Comparison of ENCODE assay signal across 7 mouse cellular contexts in the genomic region with DNA sequence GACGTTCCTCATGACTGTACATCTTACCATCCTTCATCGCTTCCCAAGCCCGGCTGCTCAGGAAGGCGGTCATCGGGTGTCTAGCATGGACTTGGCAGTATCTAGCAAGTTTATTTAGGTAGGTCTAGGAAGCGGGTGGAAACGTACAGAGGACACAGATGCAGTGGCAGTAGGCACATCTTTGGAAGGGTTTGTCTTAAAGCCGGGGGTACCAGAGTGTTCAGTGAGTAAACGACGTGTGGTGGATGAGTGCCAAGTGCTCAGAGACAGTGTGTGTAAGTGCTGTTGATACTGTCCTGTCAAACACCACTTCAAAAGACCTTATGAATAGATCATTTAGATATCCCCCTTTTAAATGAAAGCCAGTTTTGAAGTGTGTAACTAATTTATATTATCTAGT. TPM values are rescaled to one million over a fixed set of nuclear protein-coding genes. Genes with fewer than 3 reads are reported as not detected.
DNase-seq lines count a peak whose midpoint lies in the region; ATAC-seq and TF ChIP-seq lines count a peak whose summit lies in the region.

No protein-coding gene starts in this region.

- H3K27ac ChIP-seq in lung, embryonic 14.5 days (ENCODE audit: low read depth) = no peak overlapping the region
- no peak overlapping the region for H3K27ac ChIP-seq in embryonic fibroblast, embryonic 13.5 days (ENCODE audit: insufficient read depth, low read length)
- H3K27ac ChIP-seq in limb, embryonic 13.5 days = no peak overlapping the region
- H3K27ac ChIP-seq in stomach, embryonic 14.5 days (ENCODE audit: low read length) = no peak overlapping the region

- peak overlapping the region; percentile 79 for H3K4me2 ChIP-seq in lung, embryonic 14.5 days
- peak overlapping the region; percentile 74 for H3K4me2 ChIP-seq in limb, embryonic 13.5 days (replicated peaks)
- peak overlapping the region; percentile 61 for H3K4me2 ChIP-seq in stomach, embryonic 14.5 days (replicated peaks; ENCODE audit: low read depth, low read length)

- peak overlapping the region; percentile 62 for H3K9ac ChIP-seq in lung, embryonic 14.5 days
- H3K9ac ChIP-seq in limb, embryonic 13.5 days = peak overlapping the region; percentile 78
- H3K9ac ChIP-seq in stomach, embryonic 14.5 days (replicated peaks; ENCODE audit: low read depth, low read length) = peak overlapping the region; percentile 45

- TF ChIP-seq CTCF in lung, embryonic 14.5 days (IDR thresholded peaks at IDR 0.05; ENCODE audit: low read depth) = no peak
- TF ChIP-seq CTCF in embryonic fibroblast, embryonic 13.5 days (IDR thresholded peaks at IDR 0.05; ENCODE audit: borderline replicate concordance, insufficient read depth, low read length) = no peak

- no peaks in the 10 kb centered on the region for H3K4me1 ChIP-seq in lung, embryonic 14.5 days (ENCODE audit: insufficient read depth)
- H3K4me1 ChIP-seq in embryonic fibroblast, embryonic 13.5 days (ENCODE audit: control insufficient read depth, insufficient read depth, low read length) = no peaks in the 10 kb centered on the region
- peaks cover 15% of the 10 kb centered on the region for H3K4me1 ChIP-seq in limb, embryonic 13.5 days
- H3K4me1 ChIP-seq in stomach, embryonic 14.5 days (ENCODE audit: control insufficient read depth, insufficient read depth, low read length) = peaks cover 3% of the 10 kb centered on the region; the same call in 1 of the 2 replicates

- peak overlapping the region; percentile 53 for H3K4me3 ChIP-seq in lung, embryonic 14.5 days (ENCODE audit: low read depth, low read length)
- peak overlapping the region; percentile 67 for H3K4me3 ChIP-seq in embryonic fibroblast, embryonic 13.5 days (ENCODE audit: insufficient read depth, low read length)
- H3K4me3 ChIP-seq in limb, embryonic 13.5 days = peak overlapping the region; percentile 67
- H3K4me3 ChIP-seq in stomach, embryonic 14.5 days (ENCODE audit: low read depth, low read length) = peak overlapping the region; percentile 62

- peaks cover 28% of the 10 kb centered on the region for H3K36me3 ChIP-seq in lung, embryonic 14.5 days (ENCODE audit: insufficient read depth)
- peaks cover 40% of the 10 kb centered on the region for H3K36me3 ChIP-seq in limb, embryonic 13.5 days
- peaks cover 25% of the 10 kb centered on the region for H3K36me3 ChIP-seq in stomach, embryonic 14.5 days (ENCODE audit: control insufficient read depth, insufficient read depth, low read length)

- WGBS in lung, embryonic 14.5 days = 14% methylated on average over 10 of the region's 10 CpGs
- 31% methylated on average over 10 of the region's 10 CpGs for WGBS in limb, embryonic 13.5 days
- WGBS in stomach, embryonic 14.5 days = 40% methylated on average over 10 of the region's 10 CpGs

- DNase-seq in lung, embryonic 14.5 days = peak; percentile 82
- no peak for DNase-seq in lung, postnatal 36 days
- no peak for DNase-seq in spleen, adult 18-20 months
- no peak for DNase-seq in thymus, postnatal 4 days

- TF ChIP-seq POLR2A in embryonic fibroblast, embryonic 13.5 days (IDR thresholded peaks at IDR 0.05; ENCODE audit: low read depth, low read length) = 0 out of 2 replicates have a peak, but pooled peaks have one; percentile 9

- ATAC-seq in lung, embryonic 14.5 days (ENCODE audit: insufficient read depth) = peak; percentile 66
- no peak for ATAC-seq in limb, embryonic 13.5 days (ENCODE audit: low FRiP score, low read depth)
- no peak for ATAC-seq in stomach, embryonic 14.5 days (ENCODE audit: insufficient number of reproducible peaks, insufficient read depth, low FRiP score, low read depth)

- H3K27me3 ChIP-seq in lung, embryonic 14.5 days (ENCODE audit: insufficient read depth, low read length) = no peaks in the 10 kb centered on the region
- no peaks in the 10 kb centered on the region for H3K27me3 ChIP-seq in limb, embryonic 13.5 days
- H3K27me3 ChIP-seq in stomach, embryonic 14.5 days (ENCODE audit: control insufficient read depth, insufficient read depth, low read length) = no peaks in the 10 kb centered on the region

- no peaks in the 10 kb centered on the region for H3K9me3 ChIP-seq in lung, embryonic 14.5 days (ENCODE audit: low read depth, low read length)
- no peaks in the 10 kb centered on the region for H3K9me3 ChIP-seq in limb, embryonic 13.5 days
- no peaks in the 10 kb centered on the region for H3K9me3 ChIP-seq in stomach, embryonic 14.5 days (ENCODE audit: control insufficient read depth, low read depth, low read length)

RNA-seq across cellular contexts. Expression of gene Lxn, which starts 1.1 kb away (rescaled TPM):
- polyA plus RNA-seq in lung, embryonic 14.5 days (2014; fragmentation: Nextera tagmentation; extraction: Ambion mirVana) = 191 and 197 TPM in 2 replicates
- 98.5 and 132 TPM in 2 replicates for polyA plus RNA-seq in embryonic fibroblast, embryonic 13.5 days (2011; ENCODE audit: insufficient read length, low read depth, missing spikeins)
- polyA plus RNA-seq in limb, embryonic 13.5 days (2015; fragmentation: Nextera tagmentation; extraction: Ambion mirVana) = 94.2 and 104 TPM in 2 replicates
- 103 and 107 TPM in 2 replicates for polyA plus RNA-seq in stomach, embryonic 14.5 days (2014; fragmentation: Nextera tagmentation; extraction: Ambion mirVana)

RNA-seq across cellular contexts. Expression of gene Gfm1, which starts 32.7 kb away (rescaled TPM):
- 45.9 and 51.5 TPM in 2 replicates for polyA plus RNA-seq in lung, embryonic 14.5 days (2014; fragmentation: Nextera tagmentation; extraction: Ambion mirVana)
- polyA plus RNA-seq in embryonic fibroblast, embryonic 13.5 days (2011; ENCODE audit: insufficient read length, low read depth, missing spikeins) = 45.6 and 52.6 TPM in 2 replicates
- 41.4 and 44.3 TPM in 2 replicates for polyA plus RNA-seq in limb, embryonic 13.5 days (2015; fragmentation: Nextera tagmentation; extraction: Ambion mirVana)
- 40.2 and 40.6 TPM in 2 replicates for polyA plus RNA-seq in stomach, embryonic 14.5 days (2014; fragmentation: Nextera tagmentation; extraction: Ambion mirVana)

RNA-seq across cellular contexts. Expression of gene Rarres1, which starts 52.7 kb away (rescaled TPM):
- polyA plus RNA-seq in lung, embryonic 14.5 days (2014; fragmentation: Nextera tagmentation; extraction: Ambion mirVana) = 5.1 and 7.0 TPM in 2 replicates
- polyA plus RNA-seq in embryonic fibroblast, embryonic 13.5 days (2011; ENCODE audit: insufficient read length, low read depth, missing spikeins) = 16.2 and 18.2 TPM in 2 replicates
- polyA plus RNA-seq in limb, embryonic 13.5 days (2015; fragmentation: Nextera tagmentation; extraction: Ambion mirVana) = 4.9 and 6.1 TPM in 2 replicates
- polyA plus RNA-seq in stomach, embryonic 14.5 days (2014; fragmentation: Nextera tagmentation; extraction: Ambion mirVana) = 2.0 TPM in 2 replicates
